Mouse (Mus musculus): Measurements from ENCODE around the gene Mat2a. TPM values are rescaled to one million over a fixed set of nuclear protein-coding genes. Genes with fewer than 3 reads are reported as not detected.
A peak's percentile ranks its signal among the peaks of the same experiment; 100 is the strongest.

The Mat2a gene
- polyA plus RNA-seq, 1 experiment from 2014 or later, result 320 TPM

- Histone ChIP-seq H3K9me3 (replicated peaks; ENCODE audit: low read length) (no peaks in the 10 kb centered on the region), H3K27ac (no peak overlapping the region), H3K4me1 (replicated peaks; ENCODE audit: insufficient read depth, low read length) (no peaks in the 10 kb centered on the region), H3K4me2 (ENCODE audit: low read length) (no peak overlapping the region), H3K36me3 (ENCODE audit: insufficient read depth, low read length) (peaks cover 41% of the 10 kb centered on the region), H3K4me3 (replicated peaks; ENCODE audit: low read depth, low read length) (no peak overlapping the region), H3K27me3 (ENCODE audit: insufficient read depth, low read length) (no peaks in the 10 kb centered on the region), H3K9ac (ENCODE audit: low read depth, low read length) (no peak overlapping the region)
- no peak for ATAC-seq (replicated peaks; ENCODE audit: low FRiP score, low read depth)
- 95% methylated on average over 11 of the region's 11 CpGs for WGBS
- TF ChIP-seq CTCF (IDR thresholded peaks at IDR 0.05; ENCODE audit: low read depth), result no peak
- DNase-seq (ENCODE audit: low spot score), result no peak
Observed at GRCm38 (mm10) chr6:72425646-72426045, 13.7 kb downstream of the Mat2a start.

DNA sequence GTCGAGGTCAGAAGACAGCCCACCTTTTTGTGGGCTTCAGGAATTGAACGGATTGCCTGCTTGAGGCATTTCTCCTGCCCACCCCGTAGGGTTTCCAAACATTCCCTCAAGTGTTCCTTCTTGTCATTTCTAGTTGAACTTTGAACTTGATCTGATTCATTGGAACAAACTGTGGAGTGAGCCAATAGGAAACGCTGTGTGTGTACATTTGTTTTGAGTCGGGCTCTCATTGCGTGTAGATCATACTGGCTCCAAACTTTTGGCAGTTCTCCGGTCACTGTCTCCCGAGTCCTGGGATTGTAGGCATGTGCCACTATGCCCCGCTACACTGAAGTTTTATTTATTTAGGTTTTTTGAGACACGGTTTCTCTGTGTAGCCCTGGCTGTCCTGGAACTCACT, 18.5 kb downstream of the Mat2a start:
- Histone ChIP-seq H3K4me1 (replicated peaks; ENCODE audit: insufficient read depth, low read length) (no peaks in the 10 kb centered on the region), H3K4me3 (replicated peaks; ENCODE audit: low read depth, low read length) (no peak overlapping the region), H3K27ac (no peak overlapping the region), H3K36me3 (ENCODE audit: insufficient read depth, low read length) (peaks cover 45% of the 10 kb centered on the region), H3K27me3 (ENCODE audit: insufficient read depth, low read length) (no peaks in the 10 kb centered on the region), H3K4me2 (ENCODE audit: low read length) (no peak overlapping the region), H3K9ac (ENCODE audit: low read depth, low read length) (no peak overlapping the region), H3K9me3 (replicated peaks; ENCODE audit: low read length) (no peaks in the 10 kb centered on the region)
- no peak for TF ChIP-seq CTCF (IDR thresholded peaks at IDR 0.05; ENCODE audit: low read depth)
- 93% methylated on average over 10 of the region's 10 CpGs for WGBS
- ATAC-seq (replicated peaks; ENCODE audit: low FRiP score, low read depth) (no peak), DNase-seq (ENCODE audit: low spot score) (no peak)

- H3K27ac ChIP-seq, result no peak overlapping the region
- no peaks in the 10 kb centered on the region; the same call in 1 of the 2 replicates for H3K4me1 ChIP-seq (replicated peaks; ENCODE audit: insufficient read depth, low read length)
- DNase-seq (ENCODE audit: low spot score), result no peak
- peaks cover 35% of the 10 kb centered on the region for H3K36me3 ChIP-seq (ENCODE audit: insufficient read depth, low read length)
- ATAC-seq (replicated peaks; ENCODE audit: low FRiP score, low read depth), result no peak
- no peak for TF ChIP-seq CTCF (IDR thresholded peaks at IDR 0.05; ENCODE audit: low read depth)
- H3K4me2 ChIP-seq (ENCODE audit: low read length), result no peak overlapping the region
- H3K9ac ChIP-seq (ENCODE audit: low read depth, low read length), result no peak overlapping the region
- no peaks in the 10 kb centered on the region for H3K27me3 ChIP-seq (ENCODE audit: insufficient read depth, low read length)
- 90% methylated on average over 1 of the region's 1 CpGs for WGBS
- H3K4me3 ChIP-seq (replicated peaks; ENCODE audit: low read depth, low read length), result no peak overlapping the region
- H3K9me3 ChIP-seq (replicated peaks; ENCODE audit: low read length), result no peaks in the 10 kb centered on the region
Observed at GRCm38 (mm10) chr6:72419806-72420205, 19.6 kb downstream of the Mat2a start.

DNA sequence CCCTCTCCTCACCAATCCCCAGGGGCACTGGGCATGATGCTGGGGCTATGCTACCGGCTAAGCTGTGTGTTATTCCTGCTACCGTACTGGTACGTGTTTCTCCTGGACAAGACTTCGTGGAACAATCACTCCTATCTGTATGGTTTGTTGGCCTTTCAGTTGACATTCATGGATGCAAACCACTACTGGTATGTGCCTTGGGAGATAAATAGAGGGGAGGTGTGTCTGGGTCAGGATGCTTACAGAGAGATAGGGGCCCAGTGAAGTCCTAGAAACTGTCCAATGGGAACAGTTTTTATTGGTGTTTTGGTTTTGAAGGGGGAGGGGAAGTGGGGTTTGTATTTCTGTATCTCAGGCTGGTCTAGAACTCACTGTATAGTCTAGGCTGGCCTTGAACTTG, 21.1 kb downstream of the Mat2a start:
- ATAC-seq (replicated peaks; ENCODE audit: low FRiP score, low read depth) (no peak), DNase-seq (ENCODE audit: low spot score) (no peak)
- Histone ChIP-seq H3K27ac (no peak overlapping the region), H3K9ac (ENCODE audit: low read depth, low read length) (no peak overlapping the region), H3K36me3 (ENCODE audit: insufficient read depth, low read length) (peaks cover 19% of the 10 kb centered on the region), H3K9me3 (replicated peaks; ENCODE audit: low read length) (no peaks in the 10 kb centered on the region), H3K27me3 (ENCODE audit: insufficient read depth, low read length) (no peaks in the 10 kb centered on the region), H3K4me2 (ENCODE audit: low read length) (no peak overlapping the region), H3K4me1 (replicated peaks; ENCODE audit: insufficient read depth, low read length) (no peaks in the 10 kb centered on the region; the same call in 1 of the 2 replicates), H3K4me3 (replicated peaks; ENCODE audit: low read depth, low read length) (no peak overlapping the region)
- TF ChIP-seq CTCF (IDR thresholded peaks at IDR 0.05; ENCODE audit: low read depth), result no peak
- 95% methylated on average over 4 of the region's 4 CpGs for WGBS

GRCm38 (mm10) chr6:72415964-72416772, 23.2 kb downstream of the Mat2a start:
- Histone ChIP-seq H3K27ac (no peak overlapping the region), H3K4me2 (ENCODE audit: low read length) (no peak overlapping the region), H3K4me1 (replicated peaks; ENCODE audit: insufficient read depth, low read length) (no peaks in the 10 kb centered on the region; the same call in 1 of the 2 replicates), H3K9me3 (replicated peaks; ENCODE audit: low read length) (no peaks in the 10 kb centered on the region), H3K9ac (ENCODE audit: low read depth, low read length) (0 out of 2 replicates have a peak overlapping the region, but pooled peaks have one; percentile 0), H3K27me3 (ENCODE audit: insufficient read depth, low read length) (no peaks in the 10 kb centered on the region), H3K36me3 (ENCODE audit: insufficient read depth, low read length) (peaks cover 18% of the 10 kb centered on the region), H3K4me3 (replicated peaks; ENCODE audit: low read depth, low read length) (no peak overlapping the region)
- 78% methylated on average over 7 of the region's 7 CpGs for WGBS
- TF ChIP-seq CTCF (IDR thresholded peaks at IDR 0.05; ENCODE audit: low read depth), result no peak
- no peak for ATAC-seq (replicated peaks; ENCODE audit: low FRiP score, low read depth)
- DNase-seq (ENCODE audit: low spot score), result no peak

GRCm38 (mm10) chr6:72415181-72415580, 24.2 kb downstream of the Mat2a start:
- no peaks in the 10 kb centered on the region; the same call in 1 of the 2 replicates for H3K4me1 ChIP-seq (replicated peaks; ENCODE audit: insufficient read depth, low read length)
- H3K27me3 ChIP-seq (ENCODE audit: insufficient read depth, low read length), result no peaks in the 10 kb centered on the region
- H3K27ac ChIP-seq, result no peak overlapping the region
- H3K9ac ChIP-seq (ENCODE audit: low read depth, low read length), result no peak overlapping the region
- 0 out of 2 replicates have a peak, but pooled peaks have one; percentile 14 for TF ChIP-seq CTCF (IDR thresholded peaks at IDR 0.05; ENCODE audit: low read depth)
- ATAC-seq (replicated peaks; ENCODE audit: low FRiP score, low read depth), result no peak
- no peaks in the 10 kb centered on the region for H3K9me3 ChIP-seq (replicated peaks; ENCODE audit: low read length)
- H3K4me3 ChIP-seq (replicated peaks; ENCODE audit: low read depth, low read length), result peak overlapping the region; percentile 71
- 79% methylated on average over 5 of the region's 5 CpGs for WGBS
- DNase-seq (ENCODE audit: low spot score), result no peak
- peaks cover 14% of the 10 kb centered on the region for H3K36me3 ChIP-seq (ENCODE audit: insufficient read depth, low read length)
- peak overlapping the region; percentile 83 for H3K4me2 ChIP-seq (ENCODE audit: low read length)

Data from kidney, postnatal 0 days (tissue).